Mouse (Mus musculus) liver, embryonic 11.5 days (tissue): Measurements from ENCODE around the gene Cep55. TPM values are rescaled to one million over a fixed set of nuclear protein-coding genes. Genes with fewer than 3 reads are reported as not detected.

Experiments used
- ATAC-seq: fragments of 200-750 bp; cut with Nextera tagmentation; replicated peaks from 2 replicates; pipeline ENCODE4 v1.8.0; 2017; ENCODE audit warnings: moderate number of reproducible peaks, mild to moderate bottlenecking, moderate TSS enrichment, moderate library complexity; ENCODE audit not compliant: low FRiP score
- DNase-seq: peaks from one replicate; pipeline ENCODE4 v3.0.0-alpha.2; 2017; ENCODE audit warnings: low spot score
- H3K27ac ChIP-seq: fragments of 300-500 bp; sonication (generic); 2 replicates; pipeline ENCODE4 v1.5.1; 2014; ENCODE audit warnings: mild to moderate bottlenecking, low read depth, low read length, control low read depth
- H3K27me3 ChIP-seq: fragments of 300-500 bp; sonication (generic); replicated peaks from 2 replicates; pipeline ENCODE4 v1.6.1; 2014; ENCODE audit warnings: low read length, mixed read lengths; ENCODE audit not compliant: control insufficient read depth, insufficient read depth
- H3K36me3 ChIP-seq: fragments of 300-500 bp; sonication (generic); 2 replicates; pipeline ENCODE4 v1.6.1; 2014; ENCODE audit warnings: mild to moderate bottlenecking, low read length, moderate library complexity, mixed read lengths; ENCODE audit not compliant: control insufficient read depth, insufficient read depth
- H3K4me1 ChIP-seq: fragments of 300-500 bp; sonication (generic); replicated peaks from 2 replicates; pipeline ENCODE4 v1.6.1; 2014; ENCODE audit warnings: low read length, mixed read lengths; ENCODE audit not compliant: control insufficient read depth, insufficient read depth
- H3K4me2 ChIP-seq: fragments of 300-500 bp; sonication (generic); 2 replicates; pipeline ENCODE4 v1.6.1; 2014; ENCODE audit warnings: mild to moderate bottlenecking, control low read depth, moderate library complexity
- H3K4me3 ChIP-seq: fragments of 300-500 bp; sonication (generic); 2 replicates; pipeline ENCODE4 v1.5.1; 2014; ENCODE audit warnings: low read depth, low read length, control low read depth
- H3K9ac ChIP-seq: fragments of 300-500 bp; sonication (generic); 2 replicates; pipeline ENCODE4 v1.6.1; 2014; ENCODE audit warnings: low read depth, low read length, control low read depth
- H3K9me3 ChIP-seq: fragments of 300-500 bp; sonication (generic); 2 replicates; pipeline ENCODE4 v1.6.1; 2016; ENCODE audit warnings: low read length, inconsistent platforms, mixed read lengths; ENCODE audit not compliant: control insufficient read depth
- WGBS: fragments of 180-500 bp; shearing (Covaris S2); extraction: QIAGEN DNeasy Blood & Tissue Kit; methylation state at CpG from one replicate; pipeline ENCODE4 v1.1.7; 2014; 5-methylcytosine and 5-hydroxymethylcytosine counted together
- polyA plus RNA-seq: library from polyadenylated mRNA; unstranded; fragments of >200 nt; fragmentation: Nextera tagmentation; extraction: Ambion mirVana; gene quantifications from 2 replicates; pipeline ENCODE4 v1.2.1, GENCODE M21; 2014

Gene Cep55
- polyA plus RNA-seq, 1 experiment from 2014 or later = 16.7 TPM

GRCm38 (mm10) chr19:38120123-38120760 lies 65.4 kb downstream of the Cep55 start:
- no peak overlapping the region for H3K27ac ChIP-seq
- no peaks in the 10 kb centered on the region for H3K9me3 ChIP-seq
- no peaks in the 10 kb centered on the region for H3K36me3 ChIP-seq
- no peak overlapping the region for H3K4me3 ChIP-seq
- H3K4me1 ChIP-seq = no peaks in the 10 kb centered on the region
- peaks cover 20% of the 10 kb centered on the region for H3K27me3 ChIP-seq
- H3K9ac ChIP-seq = no peak overlapping the region
- no peak; the same call in 1 of the 2 replicates for ATAC-seq
- WGBS = 83% methylated on average over 5 of the region's 5 CpGs
- no peak overlapping the region for H3K4me2 ChIP-seq
- DNase-seq = no peak

DNA sequence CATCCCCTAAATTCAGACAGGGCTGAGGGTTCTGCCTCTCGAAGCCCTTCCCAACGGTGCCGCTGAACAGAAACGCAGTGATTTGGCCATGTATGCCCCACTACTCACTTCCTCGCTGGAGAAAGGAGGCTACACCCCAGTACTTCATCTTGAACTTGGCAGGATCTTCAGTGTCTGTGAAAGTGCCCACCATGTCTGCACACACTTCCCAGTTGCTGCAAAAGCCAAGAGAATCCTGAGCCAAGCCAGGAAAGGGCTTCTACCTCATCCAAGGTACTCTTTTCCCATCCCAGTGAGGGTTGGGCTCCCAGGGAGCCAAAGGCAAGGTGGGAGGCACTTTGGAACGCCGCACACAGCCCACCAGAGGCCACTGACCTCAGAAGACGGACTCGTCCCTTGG lies 69.1 kb downstream of the Cep55 start:
- Histone ChIP-seq H3K36me3 (no peaks in the 10 kb centered on the region), H3K9ac (peak overlapping the region; percentile 67), H3K4me1 (no peaks in the 10 kb centered on the region), H3K27me3 (peaks cover 24% of the 10 kb centered on the region), H3K4me3 (peak overlapping the region; percentile 53), H3K9me3 (no peaks in the 10 kb centered on the region), H3K4me2 (peak overlapping the region; percentile 64), H3K27ac (peak overlapping the region; percentile 69; the same call in 1 of the 2 replicates)
- ATAC-seq (no peak), DNase-seq (no peak)
- 21% methylated on average over 9 of the region's 9 CpGs for WGBS

Other genes with a start within 250 kb of the Cep55 start
- 3.0 and 4.4 TPM in 2 replicates for gene Myof, start 11.4 kb upstream of the Cep55 start, polyA plus RNA-seq
- gene Ffar4, start 42.1 kb downstream of the Cep55 start, polyA plus RNA-seq = 1.1 TPM in 2 replicates
- gene Rbp4, start 70.3 kb downstream of the Cep55 start, polyA plus RNA-seq = 1,416 and 1,448 TPM in 2 replicates
- gene Pde6c, start 77.8 kb downstream of the Cep55 start, polyA plus RNA-seq = 2.4 and 4.0 TPM in 2 replicates
- 35.0 and 35.9 TPM in 2 replicates for gene Fra10ac1, start 169.1 kb downstream of the Cep55 start, polyA plus RNA-seq
- gene Lgi1, start 209.5 kb downstream of the Cep55 start, polyA plus RNA-seq = 0.16 and 0.19 TPM in 2 replicates